Mouse (Mus musculus) hindlimb bud, embryonic 11.5 days (tissue): ENCODE data around the gene Fzd1.
A peak's percentile ranks its signal among the peaks of the same experiment; 100 is the strongest.

Experiments
- DNase-seq: peaks from one replicate; pipeline ENCODE4 v3.0.0-alpha.2; 2012; ENCODE audit warnings: low read depth, low spot score; ENCODE audit errors: extremely low spot score

Gene Fzd1

DNA sequence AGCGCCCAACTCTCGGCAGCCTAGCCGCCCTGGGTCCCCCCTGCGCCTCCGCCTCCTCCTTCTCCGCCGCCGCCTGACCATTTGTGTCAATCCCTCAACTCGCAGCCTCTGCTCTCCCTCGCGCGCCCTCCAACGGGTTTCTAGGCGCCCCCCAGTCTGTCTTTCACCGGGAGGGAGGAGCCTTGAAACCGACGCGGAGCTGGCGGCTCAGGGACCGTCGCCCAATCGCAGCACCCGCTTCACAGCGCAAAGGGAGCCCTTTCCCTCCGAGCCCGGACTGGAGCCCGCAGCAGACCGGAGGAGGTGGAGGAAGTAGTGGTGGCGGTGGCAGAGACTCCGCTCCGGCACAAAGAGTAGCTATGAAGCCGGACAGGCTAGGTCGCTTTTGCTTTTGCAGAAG, at the start of gene Fzd1:
Gene Fzd1, minus strand, starts transcription at position 134 of the 400 bp plus-strand sequence.
- peak; percentile 70 for DNase-seq

DNA sequence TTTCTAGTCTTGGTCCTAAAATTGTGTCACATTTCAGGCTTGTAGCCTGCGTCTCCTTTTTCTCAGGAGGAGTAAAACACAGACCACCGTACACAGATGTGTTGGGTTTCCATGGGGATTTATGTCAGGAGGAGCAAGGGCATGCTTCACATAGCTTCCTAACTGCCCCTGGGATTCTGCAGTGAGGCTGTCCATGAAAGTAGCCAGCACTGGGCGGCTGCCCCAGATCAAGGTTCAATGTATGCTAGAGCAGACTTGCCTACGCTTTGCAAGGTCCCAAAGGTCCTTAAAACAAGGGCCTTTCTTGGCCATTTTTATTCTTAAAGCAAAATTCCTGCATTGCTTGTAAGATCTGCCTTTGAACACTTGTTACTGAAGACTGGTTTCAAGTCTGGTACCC, 47.4 kb upstream of the Fzd1 start:
- DNase-seq = no peak

DNA sequence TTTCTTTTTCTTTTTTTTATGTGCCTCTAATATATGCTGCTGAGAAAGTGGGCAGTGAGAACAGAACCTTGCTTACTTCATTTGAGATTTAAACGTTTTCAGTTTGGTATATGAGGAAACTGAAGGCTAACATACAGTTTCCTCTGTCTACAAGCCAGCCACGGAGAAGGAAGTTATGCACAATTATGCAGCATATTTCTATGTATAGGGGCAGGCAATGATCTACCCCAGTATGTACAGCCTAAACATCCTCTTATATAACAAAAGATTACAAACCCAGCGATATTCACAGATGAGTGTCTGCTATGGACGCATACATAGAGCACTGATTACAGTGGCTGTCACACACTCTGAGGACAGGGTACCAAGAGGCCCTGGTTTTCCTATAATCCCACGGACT, 45.9 kb upstream of the Fzd1 start:
- DNase-seq = no peak

GRCm38 (mm10) chr5:4801971-4802370, 44.1 kb upstream of the Fzd1 start:
- DNase-seq = no peak

DNA sequence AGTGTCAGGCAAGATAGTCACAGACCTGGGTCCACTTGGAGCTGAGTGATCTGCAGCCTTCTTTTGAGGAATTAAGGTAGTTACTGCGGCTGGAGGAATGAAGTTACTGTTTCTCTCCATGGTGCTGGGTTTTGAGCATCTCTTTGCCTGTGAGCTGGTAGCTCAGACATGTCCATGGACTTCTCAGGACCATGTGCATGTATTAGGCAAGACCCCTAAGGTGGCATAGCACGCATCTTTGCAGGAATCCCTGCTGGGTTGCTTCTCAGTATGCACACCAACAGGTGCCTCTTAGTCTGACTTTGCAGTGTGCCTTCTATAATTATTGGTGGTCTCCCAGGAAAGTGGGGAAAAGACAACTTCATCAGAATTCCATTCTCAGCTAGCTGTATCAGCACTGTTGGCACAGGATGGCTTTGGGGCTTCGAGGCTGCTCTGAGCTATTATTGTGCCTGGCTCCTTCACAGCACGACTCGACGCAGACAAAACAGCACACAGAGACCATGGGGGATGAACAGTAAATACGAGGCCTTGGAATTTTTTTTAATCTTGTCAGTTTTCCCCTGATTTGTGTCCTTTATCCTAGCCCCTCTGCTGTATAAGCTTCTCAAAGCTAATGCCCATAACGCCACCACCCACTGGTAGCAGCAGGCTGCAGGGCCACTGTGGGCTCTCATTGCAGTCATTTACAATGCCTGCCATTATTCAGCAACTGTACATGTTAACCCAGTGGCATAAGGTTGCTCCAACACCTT, 43.4 kb upstream of the Fzd1 start:
- DNase-seq = no peak

DNA sequence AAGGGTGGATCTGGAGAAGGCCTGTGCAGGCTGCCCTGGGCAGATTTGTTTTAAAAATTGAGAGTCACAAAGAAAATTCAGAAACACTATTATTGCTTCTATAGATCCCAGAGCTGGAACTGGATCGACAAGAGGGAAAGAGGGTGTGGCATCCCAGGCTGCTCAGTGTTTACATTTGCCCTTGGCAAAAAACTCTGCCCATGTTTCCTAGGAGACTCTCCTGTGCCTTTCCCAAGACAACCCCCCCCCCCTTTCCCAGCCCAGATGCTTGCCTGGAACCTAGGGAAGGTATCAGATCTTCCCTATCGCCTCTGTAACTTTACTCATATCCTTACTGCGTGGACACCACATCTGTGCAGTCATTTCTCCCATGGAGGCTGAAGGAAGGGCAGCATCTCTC, 33.4 kb upstream of the Fzd1 start:
- DNase-seq = no peak

GRCm38 (mm10) chr5:4790265-4790664, 32.4 kb upstream of the Fzd1 start:
- DNase-seq = no peak

- no peak for DNase-seq
These were observed 30.6 kb upstream of the Fzd1 start for GRCm38 (mm10) chr5:4788484-4788883.

- DNase-seq = no peak
These were observed 29.0 kb upstream of the Fzd1 start for GRCm38 (mm10) chr5:4786816-4787215.

- no peak for DNase-seq
These were observed 20.4 kb upstream of the Fzd1 start for GRCm38 (mm10) chr5:4778274-4778673.

GRCm38 (mm10) chr5:4776495-4776894, 18.7 kb upstream of the Fzd1 start:
- no peak for DNase-seq

GRCm38 (mm10) chr5:4773090-4773772, 15.4 kb upstream of the Fzd1 start:
- DNase-seq = no peak

DNA sequence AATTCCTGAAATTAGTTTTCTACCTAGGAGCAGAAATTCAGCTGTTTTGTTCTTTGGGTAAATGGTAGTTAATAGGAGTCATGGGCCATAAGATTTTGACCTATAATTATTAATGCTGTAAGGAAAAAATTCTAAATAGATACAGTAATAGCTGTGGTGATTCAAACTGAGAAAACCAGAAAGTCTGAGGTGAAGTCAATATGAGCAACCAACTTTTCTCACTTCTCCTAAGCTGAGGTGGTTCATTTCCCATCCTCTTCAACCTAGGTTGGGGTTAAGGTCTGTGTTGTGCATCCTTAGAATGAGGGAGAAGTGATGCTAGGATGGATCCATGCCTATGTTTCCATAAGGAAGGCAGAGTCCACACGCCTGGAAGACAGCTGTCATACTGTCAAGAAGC, 12.8 kb upstream of the Fzd1 start:
- no peak for DNase-seq

DNA sequence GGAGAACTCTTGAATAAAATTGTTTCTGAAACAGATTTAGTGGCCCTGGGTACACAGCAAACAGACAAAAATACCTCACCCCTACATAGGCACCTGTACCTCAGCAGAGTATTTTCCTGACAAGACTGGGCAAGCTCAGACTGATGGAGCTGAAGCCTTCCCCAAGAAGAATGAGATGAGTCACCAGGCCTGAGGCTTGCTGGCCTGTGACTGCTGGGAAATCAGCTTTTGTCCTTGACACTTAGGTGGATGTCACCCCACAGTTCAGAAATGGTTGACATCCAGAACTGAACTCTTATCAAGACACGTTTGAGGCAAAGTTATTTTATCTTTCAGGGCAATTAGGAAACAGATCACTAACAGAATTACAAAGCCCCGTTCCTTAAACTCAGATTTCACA, 10.1 kb upstream of the Fzd1 start:
- DNase-seq = no peak

DNA sequence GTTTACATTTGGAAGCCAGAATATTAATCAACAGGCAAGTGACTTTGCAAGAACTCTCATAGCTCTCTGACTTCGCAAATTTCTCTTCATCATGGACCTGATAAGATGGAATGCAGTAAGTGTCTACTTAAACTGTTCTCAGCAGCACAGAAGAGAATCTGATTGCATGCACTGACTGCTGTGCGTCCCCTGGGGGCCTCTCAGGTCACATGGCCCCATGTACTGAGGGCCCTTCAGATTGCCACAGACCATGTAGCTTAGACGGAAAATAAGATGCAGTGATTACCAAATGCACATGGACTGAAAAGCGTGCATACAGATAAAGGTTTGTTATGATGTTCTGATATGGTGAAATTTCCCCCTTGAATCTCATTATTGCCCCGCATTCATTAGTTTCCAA, 8.9 kb upstream of the Fzd1 start:
- DNase-seq = no peak

DNA sequence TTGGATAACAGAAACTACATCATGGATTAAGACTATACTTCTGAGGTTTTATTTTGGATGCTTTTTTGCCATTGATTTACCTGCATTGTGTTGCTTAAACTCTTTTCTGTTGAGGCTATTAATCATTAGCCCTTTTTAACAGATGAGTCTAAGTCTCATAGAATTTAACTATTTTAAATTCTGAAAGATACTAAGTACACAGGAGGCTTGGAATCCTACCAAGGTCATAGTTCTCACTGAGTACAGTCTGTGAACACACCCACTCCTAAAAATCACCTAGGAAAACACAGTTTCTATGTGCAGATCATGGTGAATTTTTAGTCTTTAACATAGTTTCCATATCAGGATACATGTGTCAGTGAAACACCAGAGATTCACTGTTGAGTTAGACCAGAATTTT, 4.1 kb upstream of the Fzd1 start:
- no peak for DNase-seq

GRCm38 (mm10) chr5:4758331-4759080, 671 bp upstream of the Fzd1 start:
- DNase-seq = no peak

- no peak for DNase-seq
These were observed 744 bp downstream of the Fzd1 start for GRCm38 (mm10) chr5:4756871-4757711.

GRCm38 (mm10) chr5:4756001-4756681, 1.7 kb downstream of the Fzd1 start:
- no peak for DNase-seq

- DNase-seq = no peak
These were observed 2.5 kb downstream of the Fzd1 start for GRCm38 (mm10) chr5:4755326-4755725.
